Mouse (Mus musculus): Measurements from ENCODE around the gene Cyp4f17. TPM values are rescaled to one million over a fixed set of nuclear protein-coding genes. Genes with fewer than 3 reads are reported as not detected.
"Not testable (repeated sequence)": the region's sequence is repeated elsewhere in the genome, so short reads cannot be mapped to it uniquely, and the experiment has no call there.

Cyp4f17 gene
- polyA plus RNA-seq, 1 experiment from 2014 or later, result 7.3 TPM

- WGBS, result 14% methylated on average over 5 of the region's 5 CpGs
Measured at GRCm38 (mm10) chr17:32536051-32536866, 30.4 kb downstream of the Cyp4f17 start, which contains the start of gene Cyp4f16. Gene Cyp4f16 (plus strand): TSS chr17:32536558.

GRCm38 (mm10) chr17:32536867-32537250 is 31.0 kb downstream of the Cyp4f17 start:
- H3K27ac ChIP-seq (ENCODE audit: low read depth, low read length), result no peak overlapping the region
- 60% methylated on average over 5 of the region's 5 CpGs for WGBS
- no peaks in the 10 kb centered on the region for H3K9me3 ChIP-seq (ENCODE audit: control insufficient read depth, low read length)
- peak overlapping the region; percentile 43 for H3K4me3 ChIP-seq (ENCODE audit: low read length)
- H3K4me2 ChIP-seq (replicated peaks; ENCODE audit: low read depth, low read length), result peak overlapping the region; percentile 61
- ATAC-seq (ENCODE audit: low FRiP score, low TSS enrichment), result 0 out of 2 replicates have a peak, but pooled peaks have one; percentile 5
- peak overlapping the region; percentile 44; the same call in 1 of the 2 replicates for H3K9ac ChIP-seq (ENCODE audit: low read depth, low read length)
- no peaks in the 10 kb centered on the region for H3K36me3 ChIP-seq (ENCODE audit: control insufficient read depth, insufficient read depth, low read length)
- H3K4me1 ChIP-seq (ENCODE audit: control insufficient read depth, insufficient read depth, low read length), result peaks cover 5% of the 10 kb centered on the region; the same call in 1 of the 2 replicates
- no peaks in the 10 kb centered on the region for H3K27me3 ChIP-seq (ENCODE audit: control insufficient read depth, insufficient read depth, low read length)

More at GRCm38 (mm10) chr17:32536051-32536866, 30.4 kb downstream of the Cyp4f17 start, which contains the start of gene Cyp4f16:
- peak within 1 kb of the TSS; percentile 43 for H3K4me3 ChIP-seq (ENCODE audit: low read length)
- H3K27me3 ChIP-seq (ENCODE audit: control insufficient read depth, insufficient read depth, low read length); H3K9me3 ChIP-seq (ENCODE audit: control insufficient read depth, low read length); H3K36me3 ChIP-seq (ENCODE audit: control insufficient read depth, insufficient read depth, low read length); H3K27ac ChIP-seq (ENCODE audit: low read depth, low read length); H3K4me1 ChIP-seq (ENCODE audit: control insufficient read depth, insufficient read depth, low read length): not testable (repeated sequence)
- peak within 1 kb of the TSS; percentile 44; the same call in 1 of the 2 replicates for H3K9ac ChIP-seq (ENCODE audit: low read depth, low read length)
- H3K4me2 ChIP-seq (replicated peaks; ENCODE audit: low read depth, low read length), result peak within 1 kb of the TSS; percentile 61
- peak; percentile 96 for ATAC-seq (ENCODE audit: low FRiP score, low TSS enrichment)

GRCm38 (mm10) chr17:32544792-32545191 is 38.9 kb downstream of the Cyp4f17 start:
- not testable (repeated sequence) for H3K36me3 ChIP-seq (ENCODE audit: control insufficient read depth, insufficient read depth, low read length); H3K27me3 ChIP-seq (ENCODE audit: control insufficient read depth, insufficient read depth, low read length); H3K9me3 ChIP-seq (ENCODE audit: control insufficient read depth, low read length); H3K4me1 ChIP-seq (ENCODE audit: control insufficient read depth, insufficient read depth, low read length); H3K9ac ChIP-seq (ENCODE audit: low read depth, low read length); H3K27ac ChIP-seq (ENCODE audit: low read depth, low read length); H3K4me2 ChIP-seq (replicated peaks; ENCODE audit: low read depth, low read length); H3K4me3 ChIP-seq (ENCODE audit: low read length); ATAC-seq (ENCODE audit: low FRiP score, low TSS enrichment)
- WGBS, result 94% methylated on average over 5 of the region's 5 CpGs

- H3K4me2 ChIP-seq (replicated peaks; ENCODE audit: low read depth, low read length), result peak overlapping the region; percentile 41
- H3K27ac ChIP-seq (ENCODE audit: low read depth, low read length); H3K36me3 ChIP-seq (ENCODE audit: control insufficient read depth, insufficient read depth, low read length); H3K4me1 ChIP-seq (ENCODE audit: control insufficient read depth, insufficient read depth, low read length); ATAC-seq (ENCODE audit: low FRiP score, low TSS enrichment); H3K27me3 ChIP-seq (ENCODE audit: control insufficient read depth, insufficient read depth, low read length); H3K9me3 ChIP-seq (ENCODE audit: control insufficient read depth, low read length); H3K9ac ChIP-seq (ENCODE audit: low read depth, low read length): not testable (repeated sequence)
- peak overlapping the region; percentile 23; the same call in 1 of the 2 replicates for H3K4me3 ChIP-seq (ENCODE audit: low read length)
- 91% methylated on average over 3 of the region's 3 CpGs for WGBS
Measured at GRCm38 (mm10) chr17:32550377-32550776, 44.5 kb downstream of the Cyp4f17 start.

GRCm38 (mm10) chr17:32550900-32551770 is 45.3 kb downstream of the Cyp4f17 start:
- Histone ChIP-seq H3K9ac (ENCODE audit: low read depth, low read length) (no peak overlapping the region), H3K36me3 (ENCODE audit: control insufficient read depth, insufficient read depth, low read length) (no peaks in the 10 kb centered on the region), H3K4me3 (ENCODE audit: low read length) (peak overlapping the region; percentile 23), H3K27me3 (ENCODE audit: control insufficient read depth, insufficient read depth, low read length) (no peaks in the 10 kb centered on the region), H3K27ac (ENCODE audit: low read depth, low read length) (no peak overlapping the region), H3K4me1 (ENCODE audit: control insufficient read depth, insufficient read depth, low read length) (no peaks in the 10 kb centered on the region), H3K9me3 (ENCODE audit: control insufficient read depth, low read length) (no peaks in the 10 kb centered on the region), H3K4me2 (replicated peaks; ENCODE audit: low read depth, low read length) (peak overlapping the region; percentile 41)
- 14% methylated on average over 20 of the region's 20 CpGs for WGBS
- ATAC-seq (ENCODE audit: low FRiP score, low TSS enrichment), result peak; percentile 79; the same call in 1 of the 2 replicates

GRCm38 (mm10) chr17:32553016-32553415 is 47.2 kb downstream of the Cyp4f17 start:
- H3K27ac ChIP-seq (ENCODE audit: low read depth, low read length); H3K4me2 ChIP-seq (replicated peaks; ENCODE audit: low read depth, low read length); H3K36me3 ChIP-seq (ENCODE audit: control insufficient read depth, insufficient read depth, low read length); H3K9me3 ChIP-seq (ENCODE audit: control insufficient read depth, low read length); H3K27me3 ChIP-seq (ENCODE audit: control insufficient read depth, insufficient read depth, low read length); H3K4me3 ChIP-seq (ENCODE audit: low read length); ATAC-seq (ENCODE audit: low FRiP score, low TSS enrichment); H3K9ac ChIP-seq (ENCODE audit: low read depth, low read length); H3K4me1 ChIP-seq (ENCODE audit: control insufficient read depth, insufficient read depth, low read length): not testable (repeated sequence)
- 49% methylated on average over 1 of the region's 1 CpGs for WGBS

GRCm38 (mm10) chr17:32554368-32554767 is 48.5 kb downstream of the Cyp4f17 start:
- not testable (repeated sequence) for H3K27me3 ChIP-seq (ENCODE audit: control insufficient read depth, insufficient read depth, low read length); H3K9ac ChIP-seq (ENCODE audit: low read depth, low read length); H3K4me1 ChIP-seq (ENCODE audit: control insufficient read depth, insufficient read depth, low read length); H3K36me3 ChIP-seq (ENCODE audit: control insufficient read depth, insufficient read depth, low read length); H3K9me3 ChIP-seq (ENCODE audit: control insufficient read depth, low read length); H3K27ac ChIP-seq (ENCODE audit: low read depth, low read length); H3K4me3 ChIP-seq (ENCODE audit: low read length); ATAC-seq (ENCODE audit: low FRiP score, low TSS enrichment); H3K4me2 ChIP-seq (replicated peaks; ENCODE audit: low read depth, low read length)
- 81% methylated on average over 9 of the region's 9 CpGs for WGBS

GRCm38 (mm10) chr17:32563301-32563700 is 57.5 kb downstream of the Cyp4f17 start:
- H3K9me3 ChIP-seq (ENCODE audit: control insufficient read depth, low read length); H3K27me3 ChIP-seq (ENCODE audit: control insufficient read depth, insufficient read depth, low read length); H3K4me3 ChIP-seq (ENCODE audit: low read length); ATAC-seq (ENCODE audit: low FRiP score, low TSS enrichment); H3K9ac ChIP-seq (ENCODE audit: low read depth, low read length); H3K4me2 ChIP-seq (replicated peaks; ENCODE audit: low read depth, low read length); H3K27ac ChIP-seq (ENCODE audit: low read depth, low read length); H3K36me3 ChIP-seq (ENCODE audit: control insufficient read depth, insufficient read depth, low read length); H3K4me1 ChIP-seq (ENCODE audit: control insufficient read depth, insufficient read depth, low read length): not testable (repeated sequence)
- 83% methylated on average over 2 of the region's 2 CpGs for WGBS
